Mouse (Mus musculus): Measurements from ENCODE around the gene Lipm.

DNA sequence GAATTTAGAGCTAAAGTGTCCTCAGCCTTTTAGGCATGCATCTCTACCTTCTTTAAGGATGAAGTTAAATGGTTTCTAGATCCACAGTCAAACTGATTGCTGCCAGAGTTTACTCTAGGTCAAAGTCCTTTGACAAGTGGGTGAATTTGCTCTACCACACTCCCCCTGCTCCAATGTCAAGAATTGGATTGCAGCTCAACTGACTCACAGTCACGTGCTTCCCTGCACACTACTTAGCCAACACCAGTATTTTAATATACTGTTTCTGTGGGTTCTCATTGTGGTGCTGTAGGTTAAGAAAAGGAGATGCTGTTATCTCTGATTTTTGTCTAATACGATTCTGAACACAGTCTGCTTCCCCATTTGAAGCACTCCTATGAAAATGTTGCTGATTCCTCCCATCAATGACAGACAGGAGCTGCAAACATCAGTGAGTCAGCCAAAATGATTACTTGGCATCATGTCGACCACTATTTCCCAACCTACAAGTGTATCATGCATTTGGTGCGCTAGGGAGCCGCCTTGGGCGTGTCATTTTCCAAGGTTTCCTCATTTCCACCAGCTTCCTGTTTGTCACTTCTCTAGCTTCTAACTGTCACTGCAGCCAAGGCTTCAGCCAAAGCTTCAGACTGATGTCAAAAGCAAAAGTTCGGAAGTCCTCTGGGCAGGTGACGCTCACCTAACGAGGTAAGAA lies 33.8 kb upstream of the Lipm start, which contains the start of gene Lipn:
- TF ChIP-seq CTCF (IDR thresholded peaks at IDR 0.05; ENCODE audit: insufficient read depth, low read depth, low read length) (no peak), POLR2A (IDR thresholded peaks at IDR 0.05; ENCODE audit: insufficient read depth, low read depth, low read length) (no peak)
